Mouse (Mus musculus) neutrophil, adult 5-6 weeks (primary cell): ENCODE measurements around the gene Adap1. TPM values are rescaled to one million over a fixed set of nuclear protein-coding genes. Genes with fewer than 3 reads are reported as not detected.

Source experiments
- ATAC-seq: fragments of 151-379, 151-347 bp; 2 replicates; pipeline ENCODE4 v1.8.0; 2017; ENCODE audit warnings: mild to moderate bottlenecking, moderate TSS enrichment; ENCODE audit not compliant: insufficient number of reproducible peaks, poor library complexity, low FRiP score, severe bottlenecking; ENCODE audit errors: extremely low read depth
- total RNA-seq: library from RNA; stranded (forward); fragments of 200-1000 nt; gene quantifications from 2 replicates; pipeline ENCODE4 v1.2.3, GENCODE M21; 2017

Adap1 gene
- total RNA-seq, 1 experiment from 2014 or later, result 20.8 TPM

GRCm38 (mm10) chr5:139294089-139294488 is 31.3 kb downstream of the Adap1 start:
- no peak for ATAC-seq

DNA sequence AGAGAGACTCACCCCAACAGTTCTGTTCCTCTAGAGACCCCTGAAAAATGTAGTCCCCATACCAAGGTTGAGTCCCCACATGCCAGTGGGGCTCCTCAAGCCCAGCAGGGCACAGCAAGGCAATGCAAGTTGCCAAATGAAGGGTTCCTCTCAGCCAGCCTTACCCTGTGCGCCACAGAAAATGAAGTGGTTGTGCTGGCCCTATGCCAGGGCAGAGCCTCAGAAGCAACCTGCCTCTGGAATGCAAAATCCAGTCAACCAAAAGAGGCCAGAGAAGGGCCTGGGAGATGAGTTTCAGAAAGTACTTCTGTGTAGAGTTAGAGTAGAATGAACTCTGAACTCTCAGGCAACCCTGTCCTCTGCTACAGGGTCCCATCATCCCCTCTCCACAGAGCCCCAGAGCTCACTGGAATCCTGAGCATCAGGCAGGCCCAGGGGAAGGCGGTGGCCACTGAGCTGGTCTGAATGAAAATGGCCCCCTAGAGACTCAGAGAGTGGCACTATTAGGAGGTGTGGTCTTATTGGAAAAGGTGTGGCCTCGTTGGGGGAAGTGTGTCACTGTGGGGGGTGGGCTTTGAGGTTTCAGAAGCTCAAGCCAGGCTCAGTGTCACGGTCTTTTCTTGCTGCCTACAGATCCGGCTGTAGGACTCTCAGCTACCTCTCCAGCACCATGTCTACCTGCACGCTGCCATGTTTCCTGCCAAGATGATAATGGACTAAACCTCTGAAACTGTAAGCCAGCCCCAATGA is 33.4 kb downstream of the Adap1 start:
- ATAC-seq, result no peak

DNA sequence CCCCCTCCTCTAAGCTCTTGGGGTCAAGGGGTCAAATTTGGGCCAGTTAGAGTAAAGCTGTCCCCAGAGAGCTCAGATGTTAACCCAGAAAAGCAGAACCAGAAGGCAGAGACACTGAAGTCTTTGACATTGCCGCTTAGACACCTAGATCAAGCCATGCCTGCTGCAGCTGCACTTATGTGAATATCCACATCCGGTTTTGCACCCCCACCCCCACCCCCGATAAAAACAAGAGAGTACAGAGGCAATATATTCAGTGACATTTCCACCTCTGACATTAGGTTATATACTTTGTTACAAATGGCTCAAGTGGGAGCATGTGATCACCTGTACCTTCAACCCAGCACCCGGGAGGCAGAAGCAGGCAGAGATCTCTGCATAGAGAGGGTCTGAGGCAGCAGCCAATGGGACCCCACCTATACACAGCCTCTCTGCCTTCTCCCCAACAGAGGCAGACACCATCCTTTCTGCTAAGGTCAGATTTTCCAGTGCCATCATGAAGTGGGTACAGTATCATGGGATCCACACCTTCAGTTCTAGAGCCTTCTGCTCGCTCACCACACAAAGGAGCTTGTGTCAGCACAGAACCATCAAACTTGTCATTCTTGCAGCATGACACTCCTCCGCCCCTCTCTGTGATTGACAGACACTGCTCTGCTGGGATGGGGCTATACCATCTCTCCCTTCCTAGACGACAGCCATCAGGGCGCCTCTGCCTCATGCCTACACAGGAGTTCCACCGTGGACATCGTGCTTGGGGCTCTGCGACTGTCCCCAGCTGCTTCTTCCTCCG is 34.8 kb downstream of the Adap1 start:
- no peak for ATAC-seq

DNA sequence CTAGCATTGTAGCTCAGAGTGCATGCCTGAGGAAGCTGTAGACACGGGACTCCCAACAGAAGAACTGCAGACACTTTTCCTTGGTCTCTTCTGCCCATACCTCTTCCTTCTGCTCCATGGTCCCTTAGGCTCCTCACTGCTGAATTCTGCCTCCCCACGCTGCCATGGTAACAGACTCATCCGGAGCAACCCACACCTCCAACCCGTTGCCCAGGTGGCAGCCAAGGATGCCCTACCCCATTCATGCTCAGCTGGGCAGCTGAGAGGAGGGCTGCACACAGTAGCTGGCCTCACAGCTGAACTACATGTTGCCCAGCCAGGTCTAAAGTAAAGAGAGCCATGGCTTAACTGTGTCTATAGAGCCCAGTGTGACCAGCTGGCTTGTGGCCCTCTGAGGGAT is 36.8 kb downstream of the Adap1 start:
- no peak for ATAC-seq

DNA sequence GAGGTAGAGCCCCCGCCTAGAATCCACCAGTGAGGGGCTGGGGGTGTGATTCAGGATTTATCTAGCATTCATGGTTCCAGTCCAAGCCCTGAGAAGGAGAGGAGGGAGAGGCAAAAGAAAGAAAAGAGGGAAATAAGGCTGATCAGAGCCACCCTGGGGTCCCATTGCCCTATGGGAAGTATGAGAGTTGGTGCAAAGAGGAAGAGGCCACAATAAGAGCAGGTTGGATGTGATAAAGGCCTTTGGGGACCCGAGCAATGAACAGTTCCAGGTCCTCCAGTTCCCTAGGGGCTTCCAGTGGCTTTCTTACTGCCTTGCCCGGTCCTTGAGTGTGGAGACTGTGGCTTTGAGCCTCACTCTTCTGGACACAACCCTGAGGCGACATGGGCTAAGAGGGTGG is 37.6 kb downstream of the Adap1 start:
- ATAC-seq, result no peak

DNA sequence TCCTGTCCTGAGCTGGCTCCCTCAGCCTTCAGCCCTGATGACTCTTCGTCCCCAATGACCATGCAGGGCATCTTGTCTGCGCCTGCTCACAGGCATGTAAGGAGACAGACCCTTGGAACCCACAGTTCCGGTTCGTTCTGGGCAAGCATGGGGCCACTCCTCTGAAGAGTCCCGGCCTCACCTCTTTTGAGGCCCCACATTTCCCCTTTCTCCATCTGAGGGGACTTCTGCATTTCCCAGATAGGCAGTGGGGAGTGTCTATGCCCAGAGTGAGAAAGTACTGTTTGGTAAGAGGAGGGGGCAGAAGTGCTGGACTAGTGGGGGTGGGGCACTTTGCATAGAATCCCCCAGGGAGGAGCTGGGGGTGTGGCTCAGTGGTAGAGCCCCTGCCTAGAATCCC is 38.3 kb downstream of the Adap1 start:
- peak; percentile 53 for ATAC-seq

- no peak for ATAC-seq
These were observed 39.1 kb downstream of the Adap1 start for GRCm38 (mm10) chr5:139286142-139286941.

DNA sequence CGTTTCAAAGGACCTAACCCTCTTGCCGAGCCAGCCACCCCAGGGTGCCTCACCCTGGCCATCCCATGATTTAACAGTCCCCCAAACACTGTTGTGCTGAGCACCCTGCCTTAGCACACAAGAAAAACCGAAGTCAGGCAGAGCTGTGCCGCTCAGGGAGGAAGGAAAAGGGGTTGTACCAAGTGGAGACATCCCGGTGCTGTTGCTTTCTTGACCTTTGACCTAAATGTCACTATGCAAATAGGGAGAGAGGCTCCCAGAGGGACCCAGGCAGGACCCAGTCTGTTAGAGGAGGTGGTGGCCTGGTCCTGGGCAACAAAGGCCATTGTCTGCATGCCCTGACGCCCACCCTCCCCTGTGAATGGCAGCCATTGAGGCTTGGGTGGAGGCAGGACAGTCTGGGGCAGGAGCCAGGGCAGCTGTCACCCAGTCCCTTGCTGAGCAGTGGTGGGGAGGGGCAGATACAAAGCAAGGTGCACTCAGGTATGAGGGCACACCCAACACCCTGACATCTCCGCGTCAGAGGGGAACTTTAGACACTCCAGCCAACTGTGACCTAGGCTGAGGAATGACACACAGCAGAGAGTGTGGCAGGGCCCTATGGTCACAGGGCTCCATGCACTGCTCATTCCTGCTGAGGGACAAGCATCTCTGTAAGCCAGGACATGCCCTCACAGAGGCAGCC is 39.9 kb downstream of the Adap1 start:
- ATAC-seq, result peak; percentile 47; the same call in 1 of the 2 replicates

GRCm38 (mm10) chr5:139283460-139284180 is 41.8 kb downstream of the Adap1 start:
- ATAC-seq, result no peak

DNA sequence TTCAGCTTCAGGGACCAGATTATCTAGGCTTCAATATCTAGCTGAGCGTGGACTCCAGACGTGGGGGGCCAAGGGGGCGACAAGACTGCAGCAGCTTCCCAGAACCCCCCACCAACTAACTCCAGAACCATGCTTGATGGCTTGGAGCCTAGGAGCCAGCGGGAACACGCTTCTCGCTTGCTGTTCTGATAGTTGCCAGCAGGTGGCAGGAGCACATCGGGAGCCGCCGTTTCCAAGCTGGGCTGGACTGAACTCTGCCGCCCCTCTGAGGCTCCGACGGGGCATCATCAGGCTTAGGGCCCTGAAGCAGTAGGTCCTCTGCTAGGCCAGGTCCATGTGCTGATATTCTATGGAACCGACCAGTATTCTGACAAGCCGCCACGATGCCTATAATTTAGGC is 43.2 kb downstream of the Adap1 start:
- ATAC-seq, result peak; percentile 78

DNA sequence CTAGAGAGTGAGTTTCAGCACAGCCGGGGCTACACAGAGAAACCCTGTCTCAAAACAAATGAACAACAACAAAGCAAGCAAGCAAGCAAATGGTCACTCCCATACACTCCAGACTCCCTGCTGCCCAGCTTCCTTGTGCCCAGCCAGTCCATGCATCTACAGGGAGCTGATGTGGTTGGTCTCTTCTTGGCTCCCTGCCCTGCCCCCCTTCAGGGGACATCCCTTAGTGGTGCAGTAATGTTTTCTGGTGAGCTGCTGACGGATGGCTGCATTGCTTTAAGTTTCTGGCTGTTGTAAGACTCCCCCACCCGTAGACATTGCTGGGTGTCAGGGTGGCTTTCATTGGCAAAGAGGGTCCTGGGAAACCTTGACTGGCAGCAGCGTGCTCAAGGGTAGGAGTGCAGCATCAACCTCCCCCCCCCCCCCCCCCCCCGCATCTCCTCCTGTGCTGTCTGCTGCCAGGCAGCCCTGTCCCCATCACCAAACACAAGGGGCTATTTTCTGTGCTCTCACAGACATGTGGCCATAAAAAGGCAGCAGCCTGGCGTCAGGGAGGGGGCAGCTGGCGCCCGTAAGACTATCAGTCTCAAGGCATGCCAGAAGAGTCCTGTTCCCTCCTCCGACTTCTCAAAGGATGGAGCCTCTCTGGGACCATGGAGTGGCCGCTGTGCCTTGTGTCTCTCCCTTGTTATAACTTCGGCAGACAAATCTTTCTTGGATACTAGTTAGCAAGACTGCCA is 43.9 kb downstream of the Adap1 start:
- ATAC-seq, result no peak

- ATAC-seq, result no peak
These were observed 48.1 kb downstream of the Adap1 start for GRCm38 (mm10) chr5:139277287-139277686.

DNA sequence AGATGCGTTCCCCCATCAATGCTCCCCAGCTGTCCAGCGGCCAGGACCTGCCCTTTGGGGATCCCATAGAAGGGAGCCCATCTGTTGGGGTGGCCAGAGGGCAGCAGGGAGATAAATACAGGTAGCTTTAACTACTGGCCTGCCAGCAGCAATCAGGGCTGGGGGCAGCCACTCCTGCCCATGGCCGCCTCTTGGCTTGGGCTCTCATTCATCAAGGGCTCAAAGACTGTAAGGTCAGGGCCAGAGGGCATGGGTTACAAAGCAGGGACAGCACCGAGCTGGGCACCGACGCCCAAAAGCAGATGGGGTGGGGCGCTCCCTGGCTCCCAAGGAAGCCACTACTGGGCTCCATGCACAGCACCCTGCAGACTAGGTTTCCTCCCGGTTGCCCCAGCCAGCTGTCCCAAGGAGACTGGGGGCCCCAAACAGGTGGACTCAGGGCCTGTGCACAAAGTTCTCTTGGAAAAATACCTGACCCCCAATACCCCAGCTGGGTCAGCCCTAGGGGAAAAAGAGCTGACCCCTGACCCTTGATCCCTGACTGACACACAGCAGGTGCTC is 53.3 kb downstream of the Adap1 start:
- no peak for ATAC-seq

- ATAC-seq, result no peak
These were observed 54.5 kb downstream of the Adap1 start for GRCm38 (mm10) chr5:139270806-139271521.

DNA sequence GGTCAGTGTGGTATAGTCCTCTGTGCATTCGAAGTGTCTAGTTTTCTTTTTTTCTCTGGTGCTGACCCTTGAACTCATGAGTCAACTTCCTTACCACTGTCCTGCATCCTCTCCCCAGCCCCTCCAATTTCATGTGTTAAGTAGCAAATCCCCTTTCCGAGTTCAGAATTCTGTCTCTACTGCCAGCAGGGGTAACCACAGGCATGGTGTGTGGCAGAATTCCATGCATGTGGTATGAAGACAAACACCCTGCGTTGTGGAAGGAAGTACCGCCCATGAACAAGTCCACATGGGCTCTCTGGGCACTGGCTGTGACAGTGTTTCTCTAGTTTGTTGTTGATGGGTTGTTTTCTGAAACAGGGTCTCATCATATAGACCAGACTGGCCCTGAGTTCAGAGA is 57.8 kb downstream of the Adap1 start:
- ATAC-seq, result no peak

- ATAC-seq, result no peak
These were observed 64.0 kb downstream of the Adap1 start for GRCm38 (mm10) chr5:139261403-139261802.

DNA sequence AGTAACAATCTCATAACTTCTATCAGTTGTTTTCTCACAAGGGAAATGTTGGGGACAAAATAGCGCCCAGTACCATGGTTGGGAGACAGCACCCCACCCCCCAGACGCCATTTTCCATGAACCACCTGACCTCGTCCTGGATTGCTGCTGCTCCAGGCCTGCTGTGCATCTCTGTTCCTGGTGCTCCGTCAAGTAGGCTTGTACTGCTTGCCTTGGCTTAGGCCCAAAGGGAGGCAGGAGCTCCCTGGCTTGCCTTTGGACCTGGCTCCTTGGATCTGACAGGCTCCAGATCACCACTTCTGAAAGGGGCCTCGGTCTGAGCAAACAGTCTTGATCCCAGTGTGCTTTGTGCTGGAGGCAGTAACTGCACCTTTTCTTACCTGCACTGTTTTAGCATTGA is 65.6 kb downstream of the Adap1 start:
- ATAC-seq, result no peak
